Mouse (Mus musculus): Measurements from ENCODE around the gene Pcgf2. TPM values are rescaled to one million over a fixed set of nuclear protein-coding genes. Genes with fewer than 3 reads are reported as not detected.

Pcgf2 gene
- total and polyA plus RNA-seq, 2 experiments from 2014 or later: 16.7 to 19.6 TPM

GRCm38 (mm10) chr11:97716021-97716420 lies 15.7 kb upstream of the Pcgf2 start:
- H3K4me1 ChIP-seq (ENCODE audit: insufficient read depth, low read length): no peaks in the 10 kb centered on the region
- peaks cover 63% of the 10 kb centered on the region for H3K36me3 ChIP-seq (ENCODE audit: insufficient read depth, low read length)
- no peak overlapping the region for H3K4me3 ChIP-seq (ENCODE audit: low read depth, low read length)
- WGBS: 85% methylated on average over 8 of the region's 8 CpGs
- H3K9ac ChIP-seq (replicated peaks; ENCODE audit: low read length, poor library complexity, severe bottlenecking): no peak overlapping the region
- no peaks in the 10 kb centered on the region for H3K27me3 ChIP-seq (ENCODE audit: insufficient read depth, low read length)
- H3K27ac ChIP-seq (ENCODE audit: low read depth, low read length): no peak overlapping the region
- DNase-seq (ENCODE audit: low spot score) (no peak), ATAC-seq (ENCODE audit: low FRiP score) (no peak)
- no peaks in the 10 kb centered on the region for H3K9me3 ChIP-seq (ENCODE audit: low read length)
- H3K4me2 ChIP-seq (ENCODE audit: low read depth, low read length, poor library complexity, severe bottlenecking): no peak overlapping the region
- TF ChIP-seq CTCF (IDR thresholded peaks at IDR 0.05): no peak

DNA sequence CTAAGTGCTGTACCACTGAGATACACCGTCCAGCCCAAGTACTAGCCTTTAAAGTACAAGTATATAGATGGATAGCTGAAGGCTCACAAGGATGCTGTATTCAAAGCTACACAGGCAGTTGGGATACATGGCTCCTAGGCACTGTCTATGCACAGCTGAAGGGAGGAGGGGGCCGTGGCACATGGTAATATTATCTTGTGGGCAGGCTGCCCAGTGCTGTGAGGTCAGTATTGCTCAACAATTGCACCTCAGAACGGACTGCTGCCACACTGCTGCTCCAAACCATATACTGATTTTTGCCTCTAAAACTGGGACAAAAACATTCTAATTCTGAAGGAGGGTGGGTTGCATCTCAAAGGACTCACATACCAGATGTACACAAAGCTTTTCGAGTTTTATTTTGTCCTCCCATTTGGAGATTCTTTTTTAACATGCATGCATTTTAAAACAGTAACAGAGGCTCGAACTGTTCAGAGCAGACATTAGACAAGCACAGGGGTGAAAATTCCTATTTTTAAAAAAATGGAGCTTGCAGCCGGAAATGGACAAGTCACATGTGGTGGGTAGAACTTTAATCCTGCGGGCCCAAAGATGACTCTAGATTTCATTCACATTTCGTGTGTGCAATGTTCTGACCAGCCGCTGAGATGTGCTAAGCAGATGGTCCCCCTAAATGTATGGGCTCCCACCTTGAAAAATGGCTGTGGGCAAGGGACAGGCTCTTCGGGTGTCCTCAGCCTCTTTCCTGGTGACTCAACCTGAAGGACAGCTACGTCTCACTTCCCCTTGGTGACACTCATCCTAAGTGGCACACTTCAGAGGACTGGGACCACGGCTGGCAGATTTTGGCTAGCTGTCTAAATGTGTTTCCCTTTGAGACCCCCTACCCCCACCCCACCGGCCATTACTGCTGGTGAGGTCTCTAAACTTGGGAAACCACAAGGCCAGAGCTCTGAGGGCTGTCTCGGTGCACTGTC lies 14.8 kb upstream of the Pcgf2 start:
- ATAC-seq (ENCODE audit: low FRiP score) (no peak), DNase-seq (ENCODE audit: low spot score) (no peak)
- Histone ChIP-seq H3K36me3 (ENCODE audit: insufficient read depth, low read length) (peaks cover 56% of the 10 kb centered on the region), H3K27ac (ENCODE audit: low read depth, low read length) (no peak overlapping the region), H3K4me3 (ENCODE audit: low read depth, low read length) (no peak overlapping the region), H3K27me3 (ENCODE audit: insufficient read depth, low read length) (no peaks in the 10 kb centered on the region), H3K9me3 (ENCODE audit: low read length) (no peaks in the 10 kb centered on the region), H3K4me1 (ENCODE audit: insufficient read depth, low read length) (no peaks in the 10 kb centered on the region), H3K9ac (replicated peaks; ENCODE audit: low read length, poor library complexity, severe bottlenecking) (no peak overlapping the region), H3K4me2 (ENCODE audit: low read depth, low read length, poor library complexity, severe bottlenecking) (no peak overlapping the region)
- WGBS: 90% methylated on average over 14 of the region's 14 CpGs
- no peak; the same call in 1 of the 2 replicates for TF ChIP-seq CTCF (IDR thresholded peaks at IDR 0.05)

- peak; percentile 55 for TF ChIP-seq CTCF (IDR thresholded peaks at IDR 0.05)
- peaks cover 49% of the 10 kb centered on the region for H3K36me3 ChIP-seq (ENCODE audit: insufficient read depth, low read length)
- 96% methylated on average over 3 of the region's 3 CpGs for WGBS
Observed at GRCm38 (mm10) chr11:97714356-97714755, 14.1 kb upstream of the Pcgf2 start.

DNA sequence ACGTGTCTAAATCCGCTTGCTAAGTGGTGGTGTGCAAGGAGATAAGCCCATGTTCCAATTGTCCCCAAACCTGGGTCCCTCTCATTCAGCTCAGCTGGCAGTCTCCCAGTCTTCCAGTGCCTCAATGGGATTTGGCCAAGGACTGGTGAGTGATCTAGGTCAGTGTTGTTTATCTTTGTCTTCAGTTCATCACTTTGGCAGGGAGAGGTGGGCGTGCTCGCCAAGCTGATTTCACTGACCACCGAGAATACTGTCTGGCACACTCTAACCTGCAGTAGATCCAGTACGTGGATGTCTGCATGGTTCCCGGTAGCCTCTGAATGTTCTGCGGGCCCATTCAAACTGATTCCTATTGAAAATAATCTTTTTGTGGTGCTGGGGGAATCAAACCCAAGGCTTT lies 13.6 kb upstream of the Pcgf2 start:
- no peak overlapping the region for H3K4me3 ChIP-seq (ENCODE audit: low read depth, low read length)
- H3K9me3 ChIP-seq (ENCODE audit: low read length): no peaks in the 10 kb centered on the region
- H3K27ac ChIP-seq (ENCODE audit: low read depth, low read length): peak overlapping the region; percentile 26; the same call in 1 of the 2 replicates
- H3K4me1 ChIP-seq (ENCODE audit: insufficient read depth, low read length): no peaks in the 10 kb centered on the region
- DNase-seq (ENCODE audit: low spot score): no peak
- no peak overlapping the region for H3K4me2 ChIP-seq (ENCODE audit: low read depth, low read length, poor library complexity, severe bottlenecking)
- no peaks in the 10 kb centered on the region for H3K27me3 ChIP-seq (ENCODE audit: insufficient read depth, low read length)
- ATAC-seq (ENCODE audit: low FRiP score): no peak
- TF ChIP-seq CTCF (IDR thresholded peaks at IDR 0.05): no peak
- whole genome bisulfite sequencing: 83% methylated on average over 8 of the region's 8 CpGs
- H3K36me3 ChIP-seq (ENCODE audit: insufficient read depth, low read length): peaks cover 47% of the 10 kb centered on the region
- H3K9ac ChIP-seq (replicated peaks; ENCODE audit: low read length, poor library complexity, severe bottlenecking): no peak overlapping the region

More at GRCm38 (mm10) chr11:97714356-97714755, 14.1 kb upstream of the Pcgf2 start:
- no peaks in the 10 kb centered on the region for H3K9me3 ChIP-seq (ENCODE audit: low read length)
- no peak overlapping the region for H3K4me3 ChIP-seq (ENCODE audit: low read depth, low read length)
- H3K4me1 ChIP-seq (ENCODE audit: insufficient read depth, low read length): no peaks in the 10 kb centered on the region
- ATAC-seq (ENCODE audit: low FRiP score) (no peak), DNase-seq (ENCODE audit: low spot score) (no peak)
- H3K9ac ChIP-seq (replicated peaks; ENCODE audit: low read length, poor library complexity, severe bottlenecking): no peak overlapping the region
- no peak overlapping the region for H3K4me2 ChIP-seq (ENCODE audit: low read depth, low read length, poor library complexity, severe bottlenecking)
- peak overlapping the region; percentile 26; the same call in 1 of the 2 replicates for H3K27ac ChIP-seq (ENCODE audit: low read depth, low read length)
- H3K27me3 ChIP-seq (ENCODE audit: insufficient read depth, low read length): no peaks in the 10 kb centered on the region

DNA sequence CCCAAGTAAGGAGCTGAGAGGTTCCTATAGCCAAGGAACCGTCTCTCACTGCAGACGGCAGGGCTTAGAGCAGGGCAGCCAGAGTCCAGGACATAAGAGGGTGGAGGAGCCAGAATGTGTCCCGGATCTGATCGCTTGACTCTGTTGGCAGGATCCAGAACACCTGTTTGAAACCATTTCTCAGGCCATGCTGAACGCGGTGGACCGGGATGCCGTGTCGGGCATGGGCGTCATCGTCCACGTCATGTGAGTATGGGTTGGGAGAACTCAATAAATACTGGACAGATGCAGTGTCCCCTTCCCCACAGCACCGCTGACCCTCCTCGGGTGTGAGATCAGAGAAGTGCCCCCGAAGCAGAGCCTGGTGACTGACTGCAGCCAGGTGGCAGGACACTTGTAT lies 12.0 kb upstream of the Pcgf2 start:
- no peak overlapping the region for H3K27ac ChIP-seq (ENCODE audit: low read depth, low read length)
- H3K27me3 ChIP-seq (ENCODE audit: insufficient read depth, low read length): no peaks in the 10 kb centered on the region
- TF ChIP-seq CTCF (IDR thresholded peaks at IDR 0.05): no peak
- H3K9me3 ChIP-seq (ENCODE audit: low read length): no peaks in the 10 kb centered on the region
- H3K4me2 ChIP-seq (ENCODE audit: low read depth, low read length, poor library complexity, severe bottlenecking): no peak overlapping the region
- H3K4me3 ChIP-seq (ENCODE audit: low read depth, low read length): no peak overlapping the region
- no peaks in the 10 kb centered on the region for H3K4me1 ChIP-seq (ENCODE audit: insufficient read depth, low read length)
- no peak overlapping the region for H3K9ac ChIP-seq (replicated peaks; ENCODE audit: low read length, poor library complexity, severe bottlenecking)
- DNase-seq (ENCODE audit: low spot score) (no peak), ATAC-seq (ENCODE audit: low FRiP score) (no peak)
- peaks cover 36% of the 10 kb centered on the region for H3K36me3 ChIP-seq (ENCODE audit: insufficient read depth, low read length)
- 95% methylated on average over 15 of the region's 15 CpGs for WGBS

Data from midbrain, postnatal 0 days (tissue).